Comparison of ENCODE assay signal across 10 mouse cellular contexts in genomic region chr7:15955509-15955908, GRCm38 (mm10). TPM values are rescaled to one million over a fixed set of nuclear protein-coding genes. Genes with fewer than 3 reads are reported as not detected.
DNase-seq lines count a peak whose midpoint lies in the region; ATAC-seq and TF ChIP-seq lines count a peak whose summit lies in the region.
"Had no signal": no experiment of that assay in that cellular context is flagged by ENCODE, and none has a peak within 500 bp of the region (broad histone marks: within the 10 kb centered on the region; RNA-seq: fewer than 3 reads in every experiment).

No protein-coding gene starts in this region.

- TF ChIP-seq POLR2A in lung, adult 2 months (IDR thresholded peaks at IDR 0.05; ENCODE audit: borderline replicate concordance, extremely low read depth, low read depth, low read length), result 0 out of 2 replicates have a peak, but pooled peaks have one; percentile 15

- H3K27ac ChIP-seq in neural tube, embryonic 11.5 days (ENCODE audit: low read depth, low read length), result no peak overlapping the region
- peak overlapping the region; percentile 66 for H3K27ac ChIP-seq in hindbrain, embryonic 10.5 days
- peak overlapping the region; percentile 42 for H3K27ac ChIP-seq in stomach, embryonic 16.5 days (ENCODE audit: low read length)
- H3K27ac ChIP-seq: macrophage had no signal

- no peak for ATAC-seq in neural tube, embryonic 11.5 days (ENCODE audit: insufficient read depth, low FRiP score, low TSS enrichment)
- ATAC-seq in stomach, embryonic 16.5 days (ENCODE audit: insufficient read depth, low FRiP score), result peak; percentile 23; the same call in 1 of the 2 replicates
- no peak for ATAC-seq in megakaryocyte progenitor cell, adult 5-6 weeks (replicated peaks; ENCODE audit: poor library complexity)

- no peak overlapping the region for H3K4me3 ChIP-seq in neural tube, embryonic 11.5 days (ENCODE audit: low read depth, low read length)
- peak overlapping the region; percentile 50 for H3K4me3 ChIP-seq in hindbrain, embryonic 10.5 days
- H3K4me3 ChIP-seq in lung, adult 2 months (replicated peaks; ENCODE audit: extremely low read depth, low read depth, low read length), result no peak overlapping the region
- H3K4me3 ChIP-seq in stomach, embryonic 16.5 days (replicated peaks; ENCODE audit: low read length), result no peak overlapping the region

- DNase-seq in neural tube, embryonic 11.5 days (ENCODE audit: low spot score), result no peak
- no peak for DNase-seq in neural tube, embryonic 10.5 days (ENCODE audit: extremely low spot score, low spot score)
- no peak for DNase-seq in hindbrain, embryonic 10.5 days (ENCODE audit: low spot score)
- DNase-seq in lung, adult 2 months, result peak; percentile 69
- DNase-seq in adrenal gland, adult 2 months, result no peak
- DNase-seq in layer of hippocampus, postnatal 14 days (ENCODE audit: low spot score in 2 of 2), result no peak

- 21% methylated on average over 7 of the region's 7 CpGs for WGBS in neural tube, embryonic 11.5 days
- 23% methylated on average over 7 of the region's 7 CpGs for WGBS in hindbrain, embryonic 10.5 days
- 19% methylated on average over 7 of the region's 7 CpGs for WGBS in lung, adult 2 months
- 33% methylated on average over 7 of the region's 7 CpGs for WGBS in stomach, embryonic 16.5 days

- H3K4me2 ChIP-seq in neural tube, embryonic 11.5 days (ENCODE audit: low read depth), result peak overlapping the region; percentile 27
- peak overlapping the region; percentile 40 for H3K4me2 ChIP-seq in stomach, embryonic 16.5 days (ENCODE audit: low read depth, low read length)

- H3K9me3 ChIP-seq in neural tube, embryonic 11.5 days (ENCODE audit: control insufficient read depth, low read length), result no peaks in the 10 kb centered on the region
- peaks cover 7% of the 10 kb centered on the region; the same call in 1 of the 2 replicates for H3K9me3 ChIP-seq in hindbrain, embryonic 10.5 days
- peaks cover 3% of the 10 kb centered on the region; the same call in 1 of the 2 replicates for H3K9me3 ChIP-seq in stomach, embryonic 16.5 days (replicated peaks; ENCODE audit: control insufficient read depth, low read length)

- no peak for TF ChIP-seq CTCF in lung, adult 2 months (IDR thresholded peaks at IDR 0.05; ENCODE audit: insufficient read depth, low read length)

- 0 out of 2 replicates have a peak, but pooled peaks cover under 1% of the 10 kb centered on the region for H3K4me1 ChIP-seq in neural tube, embryonic 11.5 days (ENCODE audit: control insufficient read depth, insufficient read depth, low read length)
- peaks cover 14% of the 10 kb centered on the region for H3K4me1 ChIP-seq in hindbrain, embryonic 10.5 days (replicated peaks)
- peaks cover 8% of the 10 kb centered on the region for H3K4me1 ChIP-seq in lung, adult 2 months (ENCODE audit: control insufficient read depth, insufficient read depth, low read length)
- H3K4me1 ChIP-seq in stomach, embryonic 16.5 days (ENCODE audit: control insufficient read depth, insufficient read depth, low read length), result 0 out of 2 replicates have a peak, but pooled peaks cover 4% of the 10 kb centered on the region

- no peaks in the 10 kb centered on the region for H3K27me3 ChIP-seq in neural tube, embryonic 11.5 days (ENCODE audit: control insufficient read depth, insufficient read depth, low read length)
- H3K27me3 ChIP-seq in hindbrain, embryonic 10.5 days (ENCODE audit: insufficient read depth, poor library complexity, severe bottlenecking), result peaks cover 11% of the 10 kb centered on the region; the same call in 1 of the 2 replicates
- no peaks in the 10 kb centered on the region for H3K27me3 ChIP-seq in stomach, embryonic 16.5 days (ENCODE audit: control insufficient read depth, insufficient read depth, low read length)
- H3K27me3 ChIP-seq: Patski had no signal

- H3K36me3 ChIP-seq in neural tube, embryonic 11.5 days (ENCODE audit: control insufficient read depth, insufficient read depth, low read length), result no peaks in the 10 kb centered on the region
- peaks cover 7% of the 10 kb centered on the region for H3K36me3 ChIP-seq in hindbrain, embryonic 10.5 days
- peaks cover 26% of the 10 kb centered on the region for H3K36me3 ChIP-seq in stomach, embryonic 16.5 days (ENCODE audit: control insufficient read depth, insufficient read depth, low read length)

- peak overlapping the region; percentile 0; the same call in 1 of the 2 replicates for H3K9ac ChIP-seq in neural tube, embryonic 11.5 days (ENCODE audit: low read length)
- H3K9ac ChIP-seq in stomach, embryonic 16.5 days (ENCODE audit: low read length), result 0 out of 2 replicates have a peak overlapping the region, but pooled peaks have one; percentile 22

RNA-seq across cellular contexts. Expression of gene Nop53, which starts 9.6 kb away (rescaled TPM):
- polyA plus RNA-seq in neural tube, embryonic 11.5 days (2014; fragmentation: Nextera tagmentation; extraction: Ambion mirVana), result 176 and 182 TPM in 2 replicates
- 170 and 182 TPM in 2 replicates for polyA plus RNA-seq in hindbrain, embryonic 10.5 days (2016; fragmentation: Nextera tagmentation; extraction: Ambion mirVana)
- polyA plus RNA-seq in lung, adult 2 months (2012; rRNA removed), result 119 and 128 TPM in 2 replicates
- polyA plus RNA-seq in stomach, embryonic 16.5 days (2015; fragmentation: Nextera tagmentation; extraction: Ambion mirVana), result 162 and 168 TPM in 2 replicates
- 64.0 and 65.0 TPM in 2 replicates for total RNA-seq in megakaryocyte progenitor cell, adult 5-6 weeks (2015)
- total RNA-seq in megakaryocyte progenitor cell, adult 5-6 weeks (2017), result 230 and 286 TPM in 2 replicates
- total RNA-seq in adrenal gland, adult 2 months (2021), result 100 to 1,000 TPM; 169 to 171 TPM
- polyA plus RNA-seq in adrenal gland, adult 2 months (2012; rRNA removed), result 64.4 and 69.9 TPM in 2 replicates
- 100 to 1,000 TPM; 109 to 115 TPM for total RNA-seq in layer of hippocampus, postnatal 14 days (2021)

RNA-seq across cellular contexts. Expression of gene Ehd2, which starts 11.9 kb away (rescaled TPM):
- 11.2 and 11.3 TPM in 2 replicates for polyA plus RNA-seq in neural tube, embryonic 11.5 days (2014; fragmentation: Nextera tagmentation; extraction: Ambion mirVana)
- polyA plus RNA-seq in hindbrain, embryonic 10.5 days (2016; fragmentation: Nextera tagmentation; extraction: Ambion mirVana), result 12.1 and 12.5 TPM in 2 replicates
- polyA plus RNA-seq in lung, adult 2 months (2012; rRNA removed), result 219 and 232 TPM in 2 replicates
- polyA plus RNA-seq in stomach, embryonic 16.5 days (2015; fragmentation: Nextera tagmentation; extraction: Ambion mirVana), result 65.8 and 76.3 TPM in 2 replicates
- 0.07 and 0.27 TPM in 2 replicates for total RNA-seq in megakaryocyte progenitor cell, adult 5-6 weeks (2015)
- 0.21 and 0.24 TPM in 2 replicates for total RNA-seq in megakaryocyte progenitor cell, adult 5-6 weeks (2017)
- total RNA-seq in adrenal gland, adult 2 months (2021), result 10 to 100 TPM; 40.2 to 87.6 TPM
- polyA plus RNA-seq in adrenal gland, adult 2 months (2012; rRNA removed), result 70.9 and 89.0 TPM in 2 replicates
- total RNA-seq in layer of hippocampus, postnatal 14 days (2021), result 1 to 10 TPM; 7.0 to 9.3 TPM
- polyA plus RNA-seq: macrophage had no signal

RNA-seq across cellular contexts. Expression of gene Selenow, which starts 33.3 kb away (rescaled TPM):
- polyA plus RNA-seq in neural tube, embryonic 11.5 days (2014; fragmentation: Nextera tagmentation; extraction: Ambion mirVana), result 917 and 923 TPM in 2 replicates
- 902 and 1,086 TPM in 2 replicates for polyA plus RNA-seq in hindbrain, embryonic 10.5 days (2016; fragmentation: Nextera tagmentation; extraction: Ambion mirVana)
- 480 and 641 TPM in 2 replicates for polyA plus RNA-seq in lung, adult 2 months (2012; rRNA removed)
- 684 and 739 TPM in 2 replicates for polyA plus RNA-seq in stomach, embryonic 16.5 days (2015; fragmentation: Nextera tagmentation; extraction: Ambion mirVana)
- 69.8 and 85.4 TPM in 2 replicates for total RNA-seq in megakaryocyte progenitor cell, adult 5-6 weeks (2015)
- total RNA-seq in megakaryocyte progenitor cell, adult 5-6 weeks (2017), result 23.7 and 30.0 TPM in 2 replicates
- total RNA-seq in adrenal gland, adult 2 months (2021), result 100 to 1,000 TPM; 158 to 238 TPM
- polyA plus RNA-seq in adrenal gland, adult 2 months (2012; rRNA removed), result 223 and 233 TPM in 2 replicates
- total RNA-seq in layer of hippocampus, postnatal 14 days (2021), result 1,000 to 10,000 TPM; 1,721 to 1,761 TPM
